Mouse (Mus musculus) midbrain, embryonic 15.5 days (tissue): ENCODE measurements around the gene Tmem128. TPM values are rescaled to one million over a fixed set of nuclear protein-coding genes. Genes with fewer than 3 reads are reported as not detected.
A peak's percentile ranks its signal among the peaks of the same experiment; 100 is the strongest.

ENCODE experiments used
- ATAC-seq: fragments of 200-750 bp; cut with Nextera tagmentation; replicated peaks from 2 replicates; pipeline ENCODE4 v1.8.0; 2017; ENCODE audit warnings: moderate TSS enrichment
- H3K27ac ChIP-seq: fragments of 300-500 bp; sonication (generic); 2 replicates; pipeline ENCODE4 v1.5.1; 2015; ENCODE audit warnings: mild to moderate bottlenecking, inconsistent platforms
- H3K27me3 ChIP-seq: fragments of 300-500 bp; sonication (generic); replicated peaks from 2 replicates; pipeline ENCODE4 v1.6.1; 2015; ENCODE audit warnings: inconsistent platforms
- H3K36me3 ChIP-seq: fragments of 300-500 bp; sonication (generic); replicated peaks from 2 replicates; pipeline ENCODE4 v1.6.1; 2015; ENCODE audit warnings: inconsistent platforms
- H3K4me1 ChIP-seq: fragments of 300-500 bp; sonication (generic); 2 replicates; pipeline ENCODE4 v1.6.1; 2015; ENCODE audit warnings: inconsistent platforms
- H3K4me2 ChIP-seq: fragments of 300-500 bp; sonication (generic); 2 replicates; pipeline ENCODE4 v1.6.1; 2015; ENCODE audit warnings: inconsistent platforms, mild to moderate bottlenecking, moderate library complexity
- H3K4me3 ChIP-seq: fragments of 300-500 bp; sonication (generic); 2 replicates; pipeline ENCODE4 v1.5.1; 2015; ENCODE audit warnings: mild to moderate bottlenecking, inconsistent platforms
- H3K9ac ChIP-seq: fragments of 300-500 bp; sonication (generic); 2 replicates; pipeline ENCODE4 v1.6.1; 2015; ENCODE audit warnings: mild to moderate bottlenecking, inconsistent platforms
- H3K9me3 ChIP-seq: fragments of 300-500 bp; sonication (generic); 2 replicates; pipeline ENCODE4 v1.6.1; 2016; ENCODE audit warnings: inconsistent platforms
- WGBS: fragments of 180-500 bp; shearing (Covaris S2); methylation state at CpG from one replicate; pipeline ENCODE4 v1.1.7; 2015; ENCODE audit warnings: mixed read lengths; 5-methylcytosine and 5-hydroxymethylcytosine counted together
- polyA plus RNA-seq: library from polyadenylated mRNA; unstranded; fragments of >200 nt; fragmentation: Nextera tagmentation; extraction: Ambion mirVana; gene quantifications from 2 replicates; pipeline ENCODE4 v1.2.1, GENCODE M21; 2015

Tmem128 gene
- polyA plus RNA-seq, 1 experiment from 2014 or later = 90.4 TPM

DNA sequence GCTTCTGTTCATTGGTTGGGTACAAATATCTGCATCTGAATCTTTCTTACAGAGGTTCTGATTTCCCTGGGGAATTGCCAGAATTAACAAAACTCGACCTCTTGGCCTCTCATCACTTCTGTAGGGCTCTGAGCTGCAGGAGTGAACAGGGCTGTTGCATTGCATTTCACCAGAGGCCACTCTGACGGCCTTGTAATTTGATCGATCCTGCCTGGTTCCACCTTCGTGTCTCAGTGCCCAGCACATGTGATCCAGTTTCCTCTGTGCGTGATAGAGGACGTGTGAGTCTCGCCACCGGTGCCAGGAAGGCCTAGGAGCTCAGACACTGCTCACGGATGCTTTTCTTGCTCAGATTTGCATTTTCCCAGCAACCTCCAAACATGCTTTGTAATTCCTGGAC, 25.7 kb downstream of the Tmem128 start:
- no peak for ATAC-seq
- Histone ChIP-seq H3K27me3 (0 out of 2 replicates have a peak, but pooled peaks cover under 1% of the 10 kb centered on the region), H3K4me3 (no peak overlapping the region), H3K4me1 (no peaks in the 10 kb centered on the region), H3K36me3 (no peaks in the 10 kb centered on the region), H3K9me3 (no peaks in the 10 kb centered on the region), H3K4me2 (no peak overlapping the region), H3K27ac (no peak overlapping the region), H3K9ac (no peak overlapping the region)
- 79% methylated on average over 9 of the region's 9 CpGs for WGBS

DNA sequence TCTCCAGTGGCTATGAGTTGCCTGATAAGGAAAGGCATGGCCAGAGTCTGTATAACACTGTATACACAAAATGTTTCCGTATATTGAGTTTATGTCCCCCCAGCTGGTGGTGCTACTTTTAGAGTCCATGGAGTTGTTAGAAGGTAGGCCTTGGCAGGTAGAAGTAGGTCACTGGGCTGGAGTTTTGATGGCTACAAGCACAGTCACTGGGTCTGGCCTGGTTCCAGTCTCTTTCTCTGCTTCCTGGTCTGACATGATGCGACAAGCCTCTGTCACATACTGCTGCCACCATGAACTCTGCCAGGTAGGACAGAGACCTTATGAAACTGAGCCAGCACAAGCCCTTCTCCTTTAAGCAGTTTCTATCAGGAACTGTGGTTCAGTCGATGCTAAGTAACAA, 28.5 kb downstream of the Tmem128 start:
- Histone ChIP-seq H3K4me1 (no peaks in the 10 kb centered on the region), H3K27ac (no peak overlapping the region), H3K36me3 (no peaks in the 10 kb centered on the region), H3K4me2 (no peak overlapping the region), H3K27me3 (no peaks in the 10 kb centered on the region), H3K9me3 (no peaks in the 10 kb centered on the region), H3K9ac (no peak overlapping the region), H3K4me3 (no peak overlapping the region)
- no peak for ATAC-seq
- 91% methylated on average over 3 of the region's 3 CpGs for WGBS

DNA sequence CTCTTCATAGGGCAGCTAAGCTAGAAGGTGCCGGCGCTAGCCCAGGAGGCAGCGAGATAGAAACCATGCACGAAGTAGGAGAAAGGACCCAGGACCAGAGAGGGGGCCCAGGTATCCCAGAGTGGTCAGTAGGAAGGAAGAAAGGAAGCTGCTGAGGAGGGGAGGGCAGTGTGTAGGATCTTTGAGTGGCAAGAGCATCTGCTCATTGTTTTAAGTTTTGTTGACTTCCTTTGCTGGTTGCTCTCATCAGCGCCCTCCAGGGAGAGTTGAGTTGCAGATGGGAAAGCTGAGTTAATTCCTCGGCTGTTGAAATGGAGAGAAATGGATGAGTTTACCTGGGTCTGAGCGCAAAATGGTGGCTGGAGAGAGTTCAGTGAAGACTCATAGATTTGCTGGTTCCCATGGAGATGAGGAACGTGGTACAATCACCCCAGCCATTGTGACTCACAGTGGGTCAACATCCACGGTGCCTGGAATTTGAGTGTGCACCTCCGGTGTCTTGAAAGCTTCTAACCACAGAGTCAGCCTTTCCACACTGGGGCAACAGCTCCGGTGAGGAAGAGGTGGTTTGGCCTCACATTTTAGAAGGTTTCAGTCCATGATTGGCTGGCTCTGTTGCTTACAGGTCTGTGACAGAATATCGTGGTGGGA, 41.9 kb downstream of the Tmem128 start:
- Histone ChIP-seq H3K4me2 (no peak overlapping the region), H3K4me1 (no peaks in the 10 kb centered on the region), H3K36me3 (no peaks in the 10 kb centered on the region), H3K9ac (no peak overlapping the region), H3K9me3 (no peaks in the 10 kb centered on the region), H3K4me3 (no peak overlapping the region), H3K27me3 (no peaks in the 10 kb centered on the region), H3K27ac (no peak overlapping the region)
- 89% methylated on average over 12 of the region's 12 CpGs for WGBS
- ATAC-seq = no peak

DNA sequence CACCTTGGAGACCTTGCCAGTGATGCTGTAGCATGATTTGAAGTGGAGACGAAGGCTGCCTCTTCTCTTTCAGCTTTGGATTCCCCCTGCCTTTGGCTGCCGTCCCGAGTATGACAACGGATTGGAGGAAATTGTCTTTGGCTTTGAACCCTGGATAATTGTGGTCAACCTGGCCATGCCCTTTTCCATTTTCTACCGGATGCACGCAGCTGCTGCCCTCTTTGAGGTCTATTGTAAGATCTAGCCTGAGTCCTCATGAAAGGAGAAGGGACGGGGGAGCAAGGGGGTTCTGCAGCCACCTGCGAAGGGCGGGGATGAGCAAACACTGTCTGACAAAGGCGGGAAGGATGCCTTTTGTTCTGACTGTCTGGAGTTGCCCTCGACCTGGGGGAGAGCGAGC, 42.7 kb downstream of the Tmem128 start:
- no peak overlapping the region for H3K4me3 ChIP-seq
- no peak overlapping the region for H3K9ac ChIP-seq
- H3K4me1 ChIP-seq = no peaks in the 10 kb centered on the region
- no peaks in the 10 kb centered on the region for H3K9me3 ChIP-seq
- H3K27ac ChIP-seq = no peak overlapping the region
- no peaks in the 10 kb centered on the region for H3K27me3 ChIP-seq
- H3K36me3 ChIP-seq = no peaks in the 10 kb centered on the region
- H3K4me2 ChIP-seq = no peak overlapping the region
- WGBS = 17% methylated on average over 12 of the region's 12 CpGs
- no peak for ATAC-seq

DNA sequence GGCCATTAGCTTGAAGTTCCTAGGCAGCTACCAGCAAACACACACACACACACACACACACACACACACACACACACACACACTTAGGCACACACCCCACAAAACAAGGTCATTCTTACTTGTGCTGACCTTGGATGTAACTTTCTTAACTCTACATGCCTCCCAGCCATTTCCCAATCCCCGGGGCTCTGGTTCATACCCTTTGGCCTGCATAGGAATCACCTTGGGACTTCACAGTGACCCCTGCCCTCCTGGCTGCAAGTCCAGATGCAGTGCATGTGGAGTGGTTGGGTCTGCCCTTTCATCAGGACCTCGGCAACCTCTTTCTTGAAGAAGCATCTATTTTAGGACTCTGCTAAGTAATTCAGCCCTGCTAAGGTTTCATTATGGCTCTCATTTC, 45.3 kb downstream of the Tmem128 start:
- Histone ChIP-seq H3K27ac (no peak overlapping the region), H3K9me3 (no peaks in the 10 kb centered on the region), H3K9ac (no peak overlapping the region), H3K36me3 (no peaks in the 10 kb centered on the region), H3K4me3 (no peak overlapping the region), H3K4me1 (no peaks in the 10 kb centered on the region; the same call in 1 of the 2 replicates), H3K4me2 (no peak overlapping the region), H3K27me3 (peaks cover 8% of the 10 kb centered on the region)
- 84% methylated on average over 2 of the region's 2 CpGs for WGBS
- no peak for ATAC-seq

DNA sequence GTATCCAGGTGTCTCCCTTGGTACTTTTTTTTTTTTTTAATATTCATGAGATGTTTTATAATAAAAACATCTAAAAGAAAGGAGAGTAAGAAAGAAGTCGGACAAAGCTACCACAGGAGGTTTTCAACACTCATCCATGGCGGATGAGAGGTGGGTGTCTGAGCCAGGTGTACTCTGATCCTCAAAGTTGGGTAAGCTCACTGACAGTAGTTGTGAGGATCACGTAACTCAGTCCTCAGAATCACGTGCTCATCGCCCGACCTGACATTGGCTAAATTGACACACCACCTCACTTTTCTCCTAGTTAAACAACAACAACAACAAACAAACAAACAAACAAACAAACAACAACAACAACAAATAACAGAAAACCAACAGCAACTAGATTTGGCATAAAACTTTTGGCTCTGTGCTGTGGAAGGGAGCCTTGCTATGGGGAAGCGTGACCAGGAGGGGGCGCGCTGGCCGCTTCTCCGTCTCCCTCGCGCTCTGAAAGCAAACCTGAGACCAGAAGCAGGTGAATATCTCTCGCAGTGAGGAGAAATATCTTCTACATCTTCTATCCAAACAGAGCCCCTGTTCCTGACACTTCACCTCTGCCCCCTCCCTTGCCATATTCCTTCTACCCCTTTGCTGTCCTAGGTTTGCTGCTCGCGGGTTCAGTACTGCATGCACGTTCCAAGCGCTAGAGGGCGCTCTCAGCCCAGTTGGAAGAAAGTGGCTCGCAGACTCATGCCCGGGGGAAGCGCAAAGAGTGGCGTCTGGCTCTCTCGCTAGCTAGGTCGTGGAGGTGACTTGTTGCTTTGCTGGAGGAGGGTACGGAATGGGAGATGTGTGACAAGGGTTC, 47.5 kb downstream of the Tmem128 start:
- WGBS = 10% methylated on average over 26 of the region's 26 CpGs
- H3K4me1 ChIP-seq = no peaks in the 10 kb centered on the region; the same call in 1 of the 2 replicates
- H3K9me3 ChIP-seq = no peaks in the 10 kb centered on the region
- peak; percentile 91 for ATAC-seq
- no peak overlapping the region for H3K27ac ChIP-seq
- H3K4me3 ChIP-seq = peak overlapping the region; percentile 42
- H3K4me2 ChIP-seq = peak overlapping the region; percentile 73
- no peaks in the 10 kb centered on the region for H3K36me3 ChIP-seq
- peak overlapping the region; percentile 49; the same call in 1 of the 2 replicates for H3K9ac ChIP-seq
- peaks cover 8% of the 10 kb centered on the region for H3K27me3 ChIP-seq

DNA sequence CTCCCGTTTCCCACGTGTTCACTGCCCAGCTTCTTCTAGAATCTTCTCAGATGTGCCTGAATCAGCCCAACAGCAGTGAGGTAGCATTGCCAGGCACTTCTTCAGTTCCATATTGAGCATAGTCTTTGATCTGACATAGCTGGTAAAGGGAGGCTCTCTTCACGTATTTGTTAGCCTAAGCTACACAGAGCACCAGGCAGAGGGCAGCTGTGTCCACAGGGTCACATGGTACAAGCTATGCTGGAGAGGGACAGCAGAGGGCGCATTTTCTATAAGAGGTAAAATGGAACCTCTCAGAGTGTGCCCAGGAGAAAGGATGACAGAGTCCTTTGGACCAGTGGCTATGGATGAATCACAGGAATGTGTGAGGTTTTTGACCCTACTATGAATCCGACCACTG, 48.9 kb downstream of the Tmem128 start:
- no peaks in the 10 kb centered on the region; the same call in 1 of the 2 replicates for H3K4me1 ChIP-seq
- H3K27me3 ChIP-seq = peaks cover 8% of the 10 kb centered on the region
- 52% methylated on average over 5 of the region's 5 CpGs for WGBS
- ATAC-seq = 0 out of 2 replicates have a peak, but pooled peaks have one; percentile 22
- no peak overlapping the region for H3K27ac ChIP-seq
- no peaks in the 10 kb centered on the region for H3K36me3 ChIP-seq
- H3K4me3 ChIP-seq = no peak overlapping the region
- H3K9ac ChIP-seq = no peak overlapping the region
- H3K4me2 ChIP-seq = no peak overlapping the region
- H3K9me3 ChIP-seq = no peaks in the 10 kb centered on the region

DNA sequence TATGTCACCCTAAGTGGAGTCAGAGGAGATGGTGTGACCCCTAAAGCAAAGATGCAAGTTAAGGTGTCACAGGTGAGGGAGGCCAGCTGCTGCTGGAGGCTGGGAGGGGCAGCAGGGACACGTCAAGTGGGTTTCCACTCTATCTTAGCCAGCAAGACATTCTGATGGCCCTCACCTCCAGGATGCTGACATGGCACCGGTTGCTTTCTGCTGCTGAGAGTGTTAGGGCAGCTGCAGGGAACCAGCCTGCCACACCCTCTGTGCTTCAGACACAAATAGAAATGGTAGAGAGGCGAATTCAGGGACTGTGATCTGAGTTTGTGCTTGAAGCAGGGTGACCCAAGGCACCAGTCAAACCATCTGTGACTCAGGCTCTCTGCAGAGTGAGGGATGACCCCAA, 49.8 kb downstream of the Tmem128 start:
- Histone ChIP-seq H3K9ac (no peak overlapping the region), H3K4me2 (no peak overlapping the region), H3K27ac (no peak overlapping the region), H3K4me3 (no peak overlapping the region), H3K36me3 (no peaks in the 10 kb centered on the region), H3K9me3 (no peaks in the 10 kb centered on the region), H3K4me1 (no peaks in the 10 kb centered on the region; the same call in 1 of the 2 replicates), H3K27me3 (peaks cover 8% of the 10 kb centered on the region)
- 75% methylated on average over 3 of the region's 3 CpGs for WGBS
- no peak for ATAC-seq

Other genes with a start within 250 kb of the Tmem128 start
- gene Stx18, start 221.4 kb upstream of the Tmem128 start, polyA plus RNA-seq = 30.5 and 31.1 TPM in 2 replicates
- 1,489 and 1,499 TPM in 2 replicates for gene Nsg1, start 100.3 kb upstream of the Tmem128 start, polyA plus RNA-seq
- 24.4 and 24.9 TPM in 2 replicates for gene Zbtb49, start 39.7 kb upstream of the Tmem128 start, polyA plus RNA-seq
- 40.5 and 40.7 TPM in 2 replicates for gene Lyar, start 39.7 kb upstream of the Tmem128 start, polyA plus RNA-seq
- 0.06 TPM in 1 of 2 replicates, not detected in the other for gene Otop1, start 15.8 kb downstream of the Tmem128 start, polyA plus RNA-seq
- 0.66 and 0.76 TPM in 2 replicates for gene Drd5, start 59.2 kb downstream of the Tmem128 start, polyA plus RNA-seq
- 0.26 and 0.40 TPM in 2 replicates for gene Slc2a9, start 243.0 kb downstream of the Tmem128 start, polyA plus RNA-seq